Mouse (Mus musculus): ENCODE measurements around the gene Sema4d.
A peak's percentile ranks its signal among the peaks of the same experiment; 100 is the strongest.
"Not testable (repeated sequence)": the region's sequence is repeated elsewhere in the genome, so short reads cannot be mapped to it uniquely, and the experiment has no call there.

Sema4d gene

GRCm38 (mm10) chr13:51793425-51793891 lies at the start of gene Sema4d:
Sema4d (minus strand) TSS chr13:51793747.
- DNase-seq, result peak; percentile 76 to 84

DNA sequence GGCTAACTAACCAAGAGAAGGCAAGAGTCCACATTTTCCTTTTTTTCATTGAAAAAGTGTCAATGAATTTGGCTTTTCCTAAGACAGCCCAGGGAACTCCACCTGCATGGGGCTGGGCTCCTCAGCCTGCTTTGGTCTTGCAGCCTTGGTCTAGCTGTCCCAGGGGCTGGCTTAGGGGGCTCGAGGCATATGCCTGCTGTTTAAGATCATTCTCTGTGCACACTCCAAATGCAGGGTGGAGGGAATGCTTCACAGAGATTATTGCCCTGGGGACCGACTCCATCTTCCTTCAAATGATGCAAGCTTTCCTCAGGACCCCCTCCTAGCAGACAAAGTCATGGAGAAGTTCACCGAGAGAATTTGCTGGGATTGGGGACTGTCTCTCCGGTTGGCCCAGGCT lies 49.8 kb upstream of the Sema4d start:
- DNase-seq, result no peak

DNA sequence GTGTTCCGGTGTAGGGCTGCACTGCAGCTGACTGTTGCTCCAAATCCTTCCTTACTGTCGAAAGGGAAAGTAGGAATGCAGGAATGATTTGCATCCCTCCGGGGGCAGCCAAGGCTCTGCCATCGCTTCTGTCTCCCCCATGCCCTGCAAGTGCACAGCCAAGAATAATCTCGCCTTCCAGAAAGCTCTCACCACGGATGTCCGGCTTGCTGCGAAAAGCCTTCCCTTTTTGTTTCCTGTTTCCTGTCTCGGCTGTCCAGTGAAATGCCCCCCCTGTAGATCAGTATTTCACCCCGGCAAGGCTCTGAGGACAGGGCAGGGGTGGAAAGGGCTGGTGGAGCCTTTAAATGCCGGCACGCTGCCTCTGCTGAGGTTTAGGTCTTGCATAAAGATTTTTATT lies 49.2 kb upstream of the Sema4d start:
- peak; percentile 34 to 41 for DNase-seq

- DNase-seq, result no peak
Measured at GRCm38 (mm10) chr13:51842191-51842590, 48.6 kb upstream of the Sema4d start.

GRCm38 (mm10) chr13:51841541-51842115 lies 48.1 kb upstream of the Sema4d start:
- no peak for DNase-seq

GRCm38 (mm10) chr13:51840702-51841101 lies 47.2 kb upstream of the Sema4d start:
- no peak for DNase-seq

- peak; percentile 42 to 59 for DNase-seq
Measured at GRCm38 (mm10) chr13:51839250-51840026, 45.9 kb upstream of the Sema4d start.

GRCm38 (mm10) chr13:51837402-51837801 lies 43.9 kb upstream of the Sema4d start:
- no peak for DNase-seq

GRCm38 (mm10) chr13:51835208-51835607 lies 41.7 kb upstream of the Sema4d start:
- DNase-seq, result not testable (repeated sequence)

DNA sequence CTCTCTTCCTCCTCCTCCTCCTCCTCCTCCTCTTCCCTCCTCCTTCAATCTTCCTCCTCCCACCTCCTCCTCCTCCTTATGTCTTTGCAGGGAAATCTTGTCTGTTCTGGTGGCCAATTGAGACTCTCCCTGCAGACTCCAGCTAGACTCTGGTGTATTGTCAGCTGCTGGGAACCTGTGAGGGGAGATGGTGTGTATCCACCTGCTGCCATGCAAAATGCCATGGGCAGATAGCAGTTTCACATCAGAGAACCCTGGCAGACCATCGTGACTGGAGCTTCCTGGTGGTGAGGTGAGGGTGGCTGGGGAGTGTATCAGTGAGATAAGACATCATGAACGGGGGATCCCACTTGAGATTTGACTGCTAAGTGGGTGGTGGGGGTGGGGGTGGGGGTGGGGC lies 41.0 kb upstream of the Sema4d start:
- DNase-seq, result no peak

GRCm38 (mm10) chr13:51834024-51834423 lies 40.5 kb upstream of the Sema4d start:
- DNase-seq, result peak; percentile 51 to 71

DNA sequence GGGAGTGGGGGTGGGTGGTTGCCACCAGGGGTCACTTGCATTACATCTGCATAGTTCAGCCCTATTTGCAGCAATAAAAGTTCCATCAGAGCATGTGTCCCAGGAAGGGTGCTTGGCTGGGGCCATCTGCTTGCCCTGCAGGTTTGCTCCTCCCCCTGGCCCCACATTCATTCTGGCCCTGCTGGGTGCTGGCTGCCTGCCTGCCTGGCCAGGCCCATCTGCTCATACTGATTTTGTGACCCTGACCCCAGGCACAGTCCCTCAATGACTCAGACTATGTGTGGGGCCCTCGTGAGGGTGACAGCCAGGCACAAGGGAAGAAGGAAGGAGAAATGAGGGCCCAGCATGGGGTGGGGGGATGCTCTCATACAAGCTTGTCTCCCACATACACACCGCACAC lies 40.1 kb upstream of the Sema4d start:
- peak in 1 of 2 experiments; percentile 21 for DNase-seq

DNA sequence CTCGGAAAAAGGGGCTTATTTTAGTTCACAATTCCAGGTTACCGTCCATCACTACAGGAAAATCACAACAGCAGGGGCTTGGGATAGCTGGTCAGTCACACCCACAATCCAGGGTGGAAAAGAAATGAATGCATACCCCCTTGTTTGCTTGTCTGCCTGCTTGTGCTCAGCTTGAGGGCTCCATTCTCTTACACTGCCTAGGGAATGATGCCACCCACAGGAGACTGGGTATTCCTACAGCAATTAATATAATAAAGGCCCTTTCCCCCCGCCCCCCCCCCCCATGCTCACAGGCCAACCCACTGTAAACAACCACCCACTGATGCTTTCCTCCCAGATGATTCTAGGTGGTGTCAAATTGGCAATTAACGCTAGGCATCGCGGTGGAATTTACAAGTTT lies 38.9 kb upstream of the Sema4d start:
- DNase-seq, result no peak

DNA sequence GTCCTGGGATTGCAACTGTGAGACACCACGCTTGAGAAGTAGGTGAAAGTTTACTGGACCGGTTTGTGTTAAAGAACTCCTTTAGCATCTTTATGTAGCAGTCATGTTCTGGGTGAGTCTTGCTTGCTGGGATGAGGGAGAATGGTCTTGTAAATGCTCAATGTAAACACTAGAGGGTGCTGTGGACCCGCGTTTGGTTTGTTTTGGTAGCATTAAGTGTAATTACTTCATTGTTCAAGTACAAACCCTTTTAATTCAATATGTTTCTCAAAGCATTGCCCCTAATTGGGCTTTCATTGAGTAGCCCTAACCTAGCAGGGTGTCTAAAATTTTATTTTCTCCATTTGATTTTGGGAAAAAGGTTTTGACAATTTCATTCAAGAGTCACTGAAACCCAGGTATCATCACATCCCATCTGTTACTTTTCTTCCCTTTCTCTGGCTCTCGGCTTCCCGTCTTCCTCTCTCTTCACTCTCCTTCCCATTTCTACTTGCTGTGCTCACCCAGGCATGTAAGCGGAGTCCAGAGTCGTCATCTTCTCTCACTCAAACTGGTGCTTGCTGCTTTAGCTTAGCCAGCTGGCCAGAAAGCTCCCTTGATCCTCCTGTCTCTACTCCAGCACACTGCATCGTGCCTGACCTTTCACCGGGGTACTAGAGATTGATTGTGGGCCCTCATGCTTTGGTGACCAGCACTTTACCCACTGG lies 37.4 kb upstream of the Sema4d start:
- DNase-seq, result peak; percentile 51 to 61

DNA sequence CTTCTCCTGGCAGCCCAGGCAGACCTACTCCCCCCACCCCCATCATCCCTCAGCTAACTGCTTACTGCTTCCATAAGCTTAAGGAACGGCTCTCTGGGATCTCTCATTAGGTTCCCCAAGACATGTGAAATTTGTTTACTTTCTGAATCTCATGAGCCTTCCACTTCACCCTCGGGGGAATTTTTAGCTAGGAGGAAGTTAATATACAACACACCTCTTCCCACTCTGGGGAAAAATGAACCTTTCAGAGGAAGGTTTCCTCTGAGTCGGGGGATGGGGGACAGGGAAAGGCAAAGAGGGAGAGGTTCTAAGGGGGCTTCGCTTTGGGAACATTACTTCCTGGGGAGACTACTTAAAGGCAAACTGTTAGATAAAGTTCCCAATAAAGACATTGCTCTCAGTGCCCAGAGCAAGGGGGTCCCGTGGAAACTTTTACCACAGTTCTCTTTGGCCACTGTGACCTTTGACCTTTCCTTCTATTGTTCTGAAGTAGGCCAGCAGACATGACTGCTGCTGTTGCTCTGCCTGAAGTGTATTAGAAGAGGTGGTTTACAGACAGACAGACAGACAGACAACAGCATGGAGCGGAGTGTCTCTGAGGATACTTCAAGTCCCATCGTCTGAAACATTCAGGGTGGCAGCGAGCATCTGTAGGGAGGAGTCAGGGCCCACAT lies 30.4 kb upstream of the Sema4d start:
- DNase-seq, result peak in 1 of 2 experiments; percentile 11

GRCm38 (mm10) chr13:51821988-51822387 lies 28.4 kb upstream of the Sema4d start:
- no peak for DNase-seq

GRCm38 (mm10) chr13:51819351-51819750 lies 25.8 kb upstream of the Sema4d start:
- DNase-seq, result no peak

DNA sequence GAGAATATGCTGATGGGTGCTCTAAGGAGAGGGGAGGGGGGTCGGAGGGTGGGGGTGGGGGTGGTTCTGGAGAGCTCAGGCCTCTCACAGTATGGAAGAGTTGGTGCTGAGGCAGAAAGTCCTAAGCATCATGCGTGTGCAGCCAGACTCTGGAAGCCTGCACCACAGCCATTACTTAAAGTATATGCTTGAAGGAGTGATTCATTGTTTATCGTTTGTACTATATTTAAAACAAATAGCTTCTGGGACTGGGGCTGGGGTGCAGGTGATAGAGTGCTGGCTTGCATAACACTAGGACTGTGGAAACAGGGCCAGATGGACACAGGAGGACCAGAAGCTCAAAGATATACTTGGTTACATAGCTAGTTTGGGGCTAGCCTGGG lies 25.4 kb upstream of the Sema4d start:
- DNase-seq, result no peak

DNA sequence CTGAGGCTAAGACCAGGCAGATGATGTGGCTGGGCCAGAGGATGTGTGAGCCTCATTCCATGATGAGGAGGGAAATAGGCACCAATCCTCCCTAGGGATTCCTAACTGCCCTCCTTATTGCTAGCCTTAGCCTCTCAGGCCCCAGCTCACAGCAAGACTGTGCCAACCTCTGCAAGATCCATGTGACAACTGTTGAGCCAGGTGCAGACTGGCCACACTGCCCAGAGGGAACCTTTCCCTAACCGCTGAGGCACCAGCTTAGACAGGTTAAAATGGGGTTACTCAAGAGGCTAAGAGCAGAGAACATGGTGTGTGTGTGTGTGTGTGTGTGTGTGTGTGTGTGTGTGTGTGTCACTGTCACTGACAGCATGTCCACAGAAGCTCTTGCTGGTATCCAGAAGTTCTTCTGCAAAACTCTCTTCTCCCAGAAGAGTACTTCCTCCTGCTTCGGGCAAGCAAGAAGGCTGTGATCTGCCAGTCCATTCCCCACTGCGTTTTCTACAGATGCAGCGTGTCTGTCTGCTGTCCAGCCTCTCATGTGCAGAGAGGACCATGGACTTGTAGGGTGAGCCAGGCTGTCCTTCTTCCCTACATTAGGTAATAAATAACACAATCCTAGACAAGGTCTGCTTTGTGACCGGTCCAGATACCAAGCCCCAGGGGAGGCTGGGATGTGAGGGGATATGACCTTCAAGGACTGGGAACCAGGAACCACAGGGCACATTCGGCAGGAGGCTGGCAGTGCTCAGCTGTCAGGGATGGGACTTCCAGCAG lies 24.8 kb upstream of the Sema4d start:
- peak; percentile 41 to 67 for DNase-seq

DNA sequence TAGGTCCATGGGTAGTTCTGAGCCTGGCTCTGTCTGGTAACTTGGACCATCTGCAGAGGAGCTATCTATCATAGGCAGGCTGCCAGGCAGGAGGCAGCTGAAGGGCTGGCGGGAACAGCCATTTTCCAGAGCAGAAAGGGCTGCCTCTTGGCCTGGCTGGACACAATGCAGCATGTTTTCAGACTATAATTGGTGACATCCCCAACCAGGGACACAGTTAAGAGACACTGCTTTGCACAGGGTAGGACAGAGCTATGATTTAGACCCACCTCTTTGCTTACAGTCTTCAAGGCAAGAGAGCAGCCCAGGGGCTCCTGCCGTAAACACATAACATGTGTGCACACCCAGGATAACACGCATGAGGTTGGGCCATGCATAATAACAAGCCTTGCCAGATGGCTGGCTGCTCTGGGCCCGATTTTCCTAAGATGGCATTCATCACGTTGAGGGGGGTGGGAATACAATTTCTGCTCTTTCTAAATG lies 23.1 kb upstream of the Sema4d start:
- no peak for DNase-seq

DNA sequence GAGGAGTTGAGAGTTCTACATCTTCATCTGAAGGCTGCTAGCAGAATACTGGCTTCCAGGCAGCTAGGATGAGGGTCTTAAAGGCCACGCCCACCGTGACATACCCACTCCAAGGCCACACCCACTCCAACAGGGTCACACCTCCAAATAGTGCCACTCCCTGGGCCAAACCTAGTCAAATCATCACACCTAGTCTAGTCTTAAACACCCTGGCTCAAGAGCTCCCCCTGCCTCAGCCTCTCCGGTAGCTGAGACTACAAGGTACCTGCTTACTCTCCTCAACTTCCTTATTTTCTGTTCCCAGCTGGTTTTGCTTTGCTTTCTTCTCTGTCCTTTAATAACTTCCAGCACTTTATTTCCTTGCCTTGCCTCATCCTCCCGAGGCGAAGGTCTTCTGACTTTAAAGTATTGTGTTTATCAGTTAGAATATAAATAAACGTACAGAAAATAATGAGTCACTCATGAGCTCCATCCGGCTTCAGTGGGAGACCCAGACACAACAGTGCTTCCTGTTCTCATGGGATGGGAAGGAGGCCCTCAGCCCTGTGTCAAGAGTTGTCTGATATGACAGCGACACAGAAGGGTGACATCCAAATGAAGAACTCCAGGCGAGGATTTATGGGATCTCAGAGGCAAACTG lies 22.4 kb upstream of the Sema4d start:
- peak; percentile 19 to 41 for DNase-seq

- DNase-seq, result no peak
Measured at GRCm38 (mm10) chr13:51814646-51815045, 21.1 kb upstream of the Sema4d start.

Measured in kidney, postnatal 4 days (tissue).